Comparison of ENCODE assay signal across 9 mouse cellular contexts in the genomic region with DNA sequence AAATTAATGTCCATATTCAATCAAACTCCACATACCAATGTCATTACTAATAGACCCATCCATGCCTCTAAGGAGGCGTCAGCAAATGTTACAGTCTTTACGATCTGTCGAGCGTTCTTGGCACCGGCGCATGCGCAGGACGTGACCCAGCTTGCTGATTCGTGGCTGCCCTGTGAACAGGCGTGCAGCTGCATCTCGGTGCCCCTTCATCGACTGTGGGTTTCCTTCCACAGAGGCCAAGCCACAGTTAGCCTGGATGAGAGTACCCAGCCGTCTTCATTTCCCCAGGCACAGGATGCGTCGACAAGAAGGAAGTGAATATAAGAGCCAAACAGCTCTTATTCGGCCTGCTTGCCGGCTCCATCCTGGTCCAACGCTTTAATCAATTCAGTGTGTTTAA.
DNase-seq lines count a peak whose midpoint lies in the region; ATAC-seq and TF ChIP-seq lines count a peak whose summit lies in the region.
"Had no signal": no experiment of that assay in that cellular context is flagged by ENCODE, and none has a peak within 500 bp of the region (broad histone marks: within the 10 kb centered on the region; RNA-seq: fewer than 3 reads in every experiment).

No protein-coding gene starts in this region.

- peak; percentile 61 for DNase-seq in lung, embryonic 14.5 days
- no peak for DNase-seq in lung, postnatal 25 days (ENCODE audit: low spot score)
- peak; percentile 85 for DNase-seq in thymus, postnatal 25 days
- DNase-seq in layer of hippocampus, postnatal 10 days (ENCODE audit: low spot score in 2 of 2) = no peak
- no peak for DNase-seq in right cerebral cortex, postnatal 14 days
- DNase-seq in hindbrain, embryonic 14.5 days (ENCODE audit: low spot score) = no peak
- DNase-seq: right cerebral cortex, postnatal 25 days had no signal

- H3K9ac ChIP-seq in lung, embryonic 14.5 days = no peak overlapping the region
- H3K9ac ChIP-seq in embryonic facial prominence, embryonic 13.5 days = no peak overlapping the region
- no peak overlapping the region for H3K9ac ChIP-seq in hindbrain, embryonic 14.5 days

- H3K4me1 ChIP-seq in lung, embryonic 14.5 days (ENCODE audit: insufficient read depth) = no peaks in the 10 kb centered on the region
- H3K4me1 ChIP-seq in embryonic facial prominence, embryonic 13.5 days = peaks cover 20% of the 10 kb centered on the region
- peaks cover 70% of the 10 kb centered on the region for H3K4me1 ChIP-seq in megakaryocyte, embryonic 14.5 days
- no peaks in the 10 kb centered on the region for H3K4me1 ChIP-seq in hindbrain, embryonic 14.5 days (replicated peaks; ENCODE audit: control insufficient read depth, insufficient read depth, low read length)

- H3K4me3 ChIP-seq in lung, embryonic 14.5 days (ENCODE audit: low read depth, low read length) = no peak overlapping the region
- H3K4me3 ChIP-seq in embryonic facial prominence, embryonic 13.5 days = no peak overlapping the region
- peak overlapping the region; percentile 64 for H3K4me3 ChIP-seq in megakaryocyte, embryonic 14.5 days (replicated peaks)
- H3K4me3 ChIP-seq in hindbrain, embryonic 14.5 days (replicated peaks; ENCODE audit: low read length) = no peak overlapping the region

- 56% methylated on average over 18 of the region's 18 CpGs for WGBS in lung, embryonic 14.5 days
- WGBS in embryonic facial prominence, embryonic 13.5 days = 44% methylated on average over 18 of the region's 18 CpGs
- 84% methylated on average over 18 of the region's 18 CpGs for WGBS in hindbrain, embryonic 14.5 days

- H3K27me3 ChIP-seq in lung, embryonic 14.5 days (ENCODE audit: insufficient read depth, low read length) = no peaks in the 10 kb centered on the region
- no peaks in the 10 kb centered on the region for H3K27me3 ChIP-seq in embryonic facial prominence, embryonic 13.5 days
- no peaks in the 10 kb centered on the region for H3K27me3 ChIP-seq in megakaryocyte, embryonic 14.5 days (replicated peaks)
- no peaks in the 10 kb centered on the region for H3K27me3 ChIP-seq in hindbrain, embryonic 14.5 days (ENCODE audit: control insufficient read depth, insufficient read depth, low read length)

- no peak for ATAC-seq in lung, embryonic 14.5 days (ENCODE audit: insufficient read depth)
- no peak for ATAC-seq in embryonic facial prominence, embryonic 13.5 days (ENCODE audit: insufficient number of reproducible peaks, insufficient read depth, low FRiP score, low TSS enrichment, low read depth)
- ATAC-seq in hindbrain, embryonic 14.5 days (ENCODE audit: low FRiP score) = no peak

- H3K36me3 ChIP-seq in lung, embryonic 14.5 days (ENCODE audit: insufficient read depth) = no peaks in the 10 kb centered on the region
- H3K36me3 ChIP-seq in embryonic facial prominence, embryonic 13.5 days = no peaks in the 10 kb centered on the region
- H3K36me3 ChIP-seq in megakaryocyte, embryonic 14.5 days (replicated peaks; ENCODE audit: low read length) = peaks cover 55% of the 10 kb centered on the region
- no peaks in the 10 kb centered on the region for H3K36me3 ChIP-seq in hindbrain, embryonic 14.5 days (replicated peaks; ENCODE audit: control insufficient read depth, insufficient read depth)

- H3K4me2 ChIP-seq in lung, embryonic 14.5 days = no peak overlapping the region
- H3K4me2 ChIP-seq in embryonic facial prominence, embryonic 13.5 days = peak overlapping the region; percentile 14; the same call in 1 of the 2 replicates
- H3K4me2 ChIP-seq in hindbrain, embryonic 14.5 days (replicated peaks) = no peak overlapping the region

- H3K27ac ChIP-seq in lung, embryonic 14.5 days (ENCODE audit: low read depth) = no peak overlapping the region
- peak overlapping the region; percentile 4; the same call in 1 of the 2 replicates for H3K27ac ChIP-seq in embryonic facial prominence, embryonic 13.5 days
- no peak overlapping the region for H3K27ac ChIP-seq in hindbrain, embryonic 14.5 days

- no peak for TF ChIP-seq CTCF in lung, embryonic 14.5 days (IDR thresholded peaks at IDR 0.05; ENCODE audit: low read depth)

- H3K9me3 ChIP-seq in lung, embryonic 14.5 days (ENCODE audit: low read depth, low read length) = no peaks in the 10 kb centered on the region
- H3K9me3 ChIP-seq in embryonic facial prominence, embryonic 13.5 days = no peaks in the 10 kb centered on the region
- H3K9me3 ChIP-seq in megakaryocyte, embryonic 14.5 days = peaks cover 12% of the 10 kb centered on the region
- H3K9me3 ChIP-seq in hindbrain, embryonic 14.5 days (ENCODE audit: control insufficient read depth, low read length) = no peaks in the 10 kb centered on the region

Comparison
In these comparisons a context has a peak if more than half of its experiments do, and no peak if none do; other contexts are left out.
1. DNase-seq: peak in lung, embryonic 14.5 days (single experiment) and thymus, postnatal 25 days (single experiment); none in lung, postnatal 25 days (single experiment), layer of hippocampus, postnatal 10 days (0 of 2), right cerebral cortex, postnatal 14 days (single experiment) and hindbrain, embryonic 14.5 days (single experiment).